Mouse (Mus musculus) thymus, adult 2 months (tissue): ENCODE results near the gene Trib2. TPM values are rescaled to one million over a fixed set of nuclear protein-coding genes. Genes with fewer than 3 reads are reported as not detected.

Experiments used
- DNase-seq: peaks from one replicate; pipeline ENCODE4 v3.0.0; 2021
- H3K27ac ChIP-seq: fragments of 200-500 bp; 2 replicates; pipeline ENCODE4 v1.5.1; 2012; ENCODE audit warnings: low read length, control low read depth; ENCODE audit not compliant: control insufficient read depth, insufficient read depth
- H3K27me3 ChIP-seq: fragments of 200-500 bp; 2 replicates; pipeline ENCODE4 v1.6.1; 2012; ENCODE audit warnings: mild to moderate bottlenecking, low read length, moderate library complexity, mixed read lengths; ENCODE audit not compliant: control insufficient read depth, insufficient read depth
- H3K36me3 ChIP-seq: fragments of 200-500 bp; 2 replicates; pipeline ENCODE4 v1.6.1; 2012; ENCODE audit warnings: mild to moderate bottlenecking, low read length, moderate library complexity; ENCODE audit not compliant: control insufficient read depth, insufficient read depth
- H3K4me1 ChIP-seq: fragments of 200-500 bp; replicated peaks from 2 replicates; pipeline ENCODE4 v1.6.1; 2012; ENCODE audit warnings: low read length; ENCODE audit not compliant: control insufficient read depth, insufficient read depth
- H3K4me3 ChIP-seq: fragments of 200-500 bp; 2 replicates; pipeline ENCODE4 v1.5.1; 2012; ENCODE audit warnings: mild to moderate bottlenecking, low read length, control low read depth, moderate library complexity; ENCODE audit not compliant: control insufficient read depth, insufficient read depth
- CTCF ChIP-seq: fragments of 200-500 bp; IDR thresholded peaks from 2 replicates; pipeline ENCODE4 v1.5.1; 2012; ENCODE audit warnings: mild to moderate bottlenecking, control low read depth, low read length, moderate library complexity, borderline replicate concordance; ENCODE audit not compliant: control insufficient read depth, poor library complexity, insufficient read depth; ENCODE audit errors: extremely low read depth
- POLR2A ChIP-seq: fragments of 200-500 bp; IDR thresholded peaks from 2 replicates; pipeline ENCODE4 v1.6.1; 2012; ENCODE audit warnings: mild to moderate bottlenecking, low read length, control low read depth, moderate library complexity; ENCODE audit not compliant: control insufficient read depth, poor library complexity, insufficient read depth; ENCODE audit errors: extremely low read depth
- WGBS: fragments of 180-500 bp; shearing (Covaris S2); methylation state at CpG from one replicate; pipeline ENCODE4 v1.1.7; 2018; 5-methylcytosine and 5-hydroxymethylcytosine counted together
- polyA plus RNA-seq: library from polyadenylated mRNA; depleted of rRNA; stranded (reverse); fragments of >200 nt; gene quantifications from 2 replicates; pipeline ENCODE4 v1.2.3, GENCODE M21; 2012

The Trib2 gene
- polyA plus RNA-seq, 1 experiment, result 46.3 TPM

- 93% methylated on average over 3 of the region's 3 CpGs for WGBS
Measured at GRCm38 (mm10) chr12:15830750-15831149, 14.0 kb upstream of the Trib2 start.

GRCm38 (mm10) chr12:15828815-15829398, 12.2 kb upstream of the Trib2 start:
- Histone ChIP-seq H3K27ac (no peak overlapping the region), H3K36me3 (no peaks in the 10 kb centered on the region), H3K4me1 (no peaks in the 10 kb centered on the region; the same call in 1 of the 2 replicates), H3K27me3 (no peaks in the 10 kb centered on the region), H3K4me3 (no peak overlapping the region)
- 87% methylated on average over 2 of the region's 2 CpGs for WGBS
- DNase-seq, result no peak
- TF ChIP-seq POLR2A, result no peak
- no peak for TF ChIP-seq CTCF

More at GRCm38 (mm10) chr12:15830750-15831149, 14.0 kb upstream of the Trib2 start:
- TF ChIP-seq POLR2A, result no peak
- TF ChIP-seq CTCF, result no peak
- H3K27me3 ChIP-seq, result no peaks in the 10 kb centered on the region
- H3K36me3 ChIP-seq, result no peaks in the 10 kb centered on the region
- H3K4me3 ChIP-seq, result no peak overlapping the region
- DNase-seq, result no peak
- no peaks in the 10 kb centered on the region; the same call in 1 of the 2 replicates for H3K4me1 ChIP-seq
- H3K27ac ChIP-seq, result no peak overlapping the region

- no peak overlapping the region for H3K4me3 ChIP-seq
- no peak for DNase-seq
- no peak overlapping the region for H3K27ac ChIP-seq
- no peaks in the 10 kb centered on the region for H3K36me3 ChIP-seq
- no peak for TF ChIP-seq POLR2A
- no peak for TF ChIP-seq CTCF
- peaks cover 3% of the 10 kb centered on the region for H3K4me1 ChIP-seq
- H3K27me3 ChIP-seq, result no peaks in the 10 kb centered on the region
Measured at GRCm38 (mm10) chr12:15821019-15821418, 4.3 kb upstream of the Trib2 start.

GRCm38 (mm10) chr12:15817365-15817764, 643 bp upstream of the Trib2 start:
- TF ChIP-seq POLR2A (no peak), CTCF (no peak)
- H3K4me1 ChIP-seq, result peaks cover 6% of the 10 kb centered on the region
- H3K4me3 ChIP-seq, result peak overlapping the region; percentile 72
- WGBS, result 59% methylated on average over 4 of the region's 4 CpGs
- peak overlapping the region; percentile 36; the same call in 1 of the 2 replicates for H3K27ac ChIP-seq
- H3K27me3 ChIP-seq, result no peaks in the 10 kb centered on the region
- no peaks in the 10 kb centered on the region for H3K36me3 ChIP-seq
- no peak for DNase-seq

GRCm38 (mm10) chr12:15816254-15816605, 492 bp downstream of the Trib2 start:
- Histone ChIP-seq H3K36me3 (no peaks in the 10 kb centered on the region), H3K27ac (peak overlapping the region; percentile 74), H3K4me3 (peak overlapping the region; percentile 87), H3K4me1 (peaks cover 13% of the 10 kb centered on the region), H3K27me3 (no peaks in the 10 kb centered on the region)
- under 1% methylated on average over 23 of the region's 23 CpGs for WGBS
- peak; percentile 67 for DNase-seq
- no peak for TF ChIP-seq CTCF
- TF ChIP-seq POLR2A, result no peak

- H3K36me3 ChIP-seq, result no peaks in the 10 kb centered on the region
- no peaks in the 10 kb centered on the region for H3K27me3 ChIP-seq
- WGBS, result under 1% methylated on average over 49 of the region's 49 CpGs
- H3K27ac ChIP-seq, result peak overlapping the region; percentile 74
- peak; percentile 85 for DNase-seq
- TF ChIP-seq CTCF (no peak), POLR2A (0 out of 2 replicates have a peak, but pooled peaks have one; percentile 29)
- peak overlapping the region; percentile 87 for H3K4me3 ChIP-seq
- H3K4me1 ChIP-seq, result peaks cover 18% of the 10 kb centered on the region
Measured at GRCm38 (mm10) chr12:15815576-15816253, 1.0 kb downstream of the Trib2 start.
